Mouse (Mus musculus) urinary bladder, postnatal 14 days (tissue): ENCODE results near the gene Vwa5b1.

Source experiments
- DNase-seq: peaks from one replicate; pipeline ENCODE4 v3.0.0; 2021; ENCODE audit warnings: low spot score

The Vwa5b1 gene

DNA sequence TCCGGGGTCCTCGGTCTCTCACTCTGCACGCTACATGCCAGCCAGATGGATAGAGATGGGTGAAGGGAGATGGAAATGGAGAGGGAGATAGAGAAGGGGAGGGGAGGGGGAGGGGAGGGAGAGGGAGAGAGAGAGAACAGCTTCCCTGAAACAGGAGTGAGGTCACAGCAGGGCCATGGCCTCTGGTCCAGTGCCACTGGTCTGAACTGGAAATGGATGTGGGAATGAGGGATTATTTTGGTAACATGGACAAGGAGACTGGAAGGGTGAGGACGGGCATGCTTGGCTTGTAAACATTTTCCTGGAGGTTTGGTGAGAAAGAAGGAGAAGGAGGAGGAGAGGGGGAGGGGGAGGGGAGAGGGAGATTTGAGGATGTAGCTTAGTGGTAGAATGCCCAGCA, 59.0 kb downstream of the Vwa5b1 start:
- no peak for DNase-seq

DNA sequence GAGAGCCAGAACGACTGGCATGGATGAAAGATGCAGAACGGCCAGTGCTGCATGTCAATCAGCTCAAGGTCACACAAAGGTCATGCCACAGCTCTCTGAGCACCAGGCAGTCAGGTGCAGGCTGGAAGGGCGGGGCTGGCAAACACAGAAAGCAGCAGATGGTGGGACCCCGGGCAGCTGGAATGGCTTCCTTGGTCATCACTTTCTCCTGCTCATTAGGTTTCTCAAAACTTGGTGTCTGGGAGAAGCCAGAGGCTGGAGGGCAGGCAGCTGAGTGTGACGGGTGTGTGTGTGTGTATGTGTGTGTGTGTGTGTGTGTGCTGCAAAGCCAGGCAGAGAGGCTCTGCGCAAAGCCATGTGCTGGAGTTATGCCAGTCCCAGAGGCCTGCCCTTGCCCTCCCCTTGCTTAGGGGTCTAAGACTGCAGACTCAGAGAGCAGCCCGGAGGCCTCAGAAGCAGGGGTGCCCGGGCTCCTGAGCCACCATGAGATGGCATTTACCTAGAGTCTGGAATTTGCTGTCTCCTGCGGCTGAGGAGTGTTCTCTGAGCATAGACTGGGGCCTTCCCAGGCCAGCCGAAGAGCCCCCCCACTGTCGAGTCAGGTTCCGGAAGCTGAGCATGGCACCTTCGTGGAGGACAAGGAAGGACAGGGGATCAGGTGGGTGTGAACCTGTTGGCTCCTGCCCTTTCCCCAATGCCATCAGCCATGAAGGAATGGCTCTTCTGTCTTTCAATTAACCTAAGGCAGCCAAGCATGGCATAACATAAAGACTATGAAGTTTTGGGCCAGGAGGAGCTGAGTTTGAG, 60.7 kb downstream of the Vwa5b1 start:
- no peak for DNase-seq

DNA sequence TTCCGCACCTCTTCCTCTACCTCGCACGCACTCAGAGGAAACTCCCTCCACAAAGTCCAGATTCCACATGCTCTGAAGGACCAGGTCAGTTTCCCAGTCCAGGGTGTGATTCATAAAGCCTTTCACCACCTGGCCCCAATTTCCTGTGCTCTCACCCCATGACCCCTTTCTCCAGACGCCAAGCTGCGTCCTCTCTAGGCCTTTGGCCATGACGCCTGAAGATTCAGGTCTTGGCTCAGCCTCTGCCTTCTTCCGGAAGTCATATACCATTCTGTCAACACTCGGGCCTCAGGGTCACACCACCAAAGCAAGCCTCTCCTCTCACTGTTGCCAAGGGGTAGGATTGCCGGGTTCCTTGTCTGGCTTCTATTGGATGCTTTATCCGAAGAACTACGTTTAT, 65.8 kb downstream of the Vwa5b1 start:
- no peak for DNase-seq

DNA sequence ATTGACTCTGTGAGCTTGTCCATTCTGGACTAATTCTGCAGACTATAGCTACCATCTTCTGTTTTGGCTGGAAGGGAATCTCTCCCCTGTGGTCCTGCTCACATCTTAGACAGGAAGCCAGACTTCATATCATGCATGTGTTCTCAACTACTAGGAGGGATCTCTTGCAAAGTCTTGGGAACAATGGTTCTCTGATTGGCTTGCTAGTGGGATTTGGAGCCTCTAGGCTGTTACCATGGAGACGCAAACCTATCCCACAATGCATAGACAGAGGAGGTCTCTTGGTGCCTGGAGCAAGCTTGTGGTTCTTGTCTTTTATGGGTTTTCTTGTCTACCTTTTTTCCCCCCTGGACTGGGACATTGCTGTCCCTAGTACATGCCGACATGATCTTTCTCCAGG, 67.4 kb downstream of the Vwa5b1 start:
- no peak for DNase-seq

DNA sequence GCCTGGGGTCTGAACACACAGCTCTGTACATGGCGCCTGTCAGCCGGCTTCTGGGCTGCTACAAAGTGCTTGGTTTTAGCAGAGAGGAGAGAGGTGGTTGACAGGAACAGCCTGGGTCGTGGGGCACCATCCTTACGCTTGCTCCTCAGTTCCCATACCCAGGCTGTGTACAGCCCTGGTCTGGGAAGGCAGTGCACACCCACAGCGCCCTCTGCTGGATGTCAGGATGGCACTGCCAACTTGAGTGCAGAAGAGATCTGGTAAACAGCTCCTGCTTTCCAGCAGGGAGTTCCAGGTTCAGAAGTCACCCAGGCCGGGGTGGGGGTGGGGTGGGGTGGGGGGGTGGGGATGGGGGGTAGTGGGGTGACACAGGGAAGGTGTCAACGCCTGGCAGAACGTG, 73.7 kb downstream of the Vwa5b1 start:
- DNase-seq: peak; percentile 84

DNA sequence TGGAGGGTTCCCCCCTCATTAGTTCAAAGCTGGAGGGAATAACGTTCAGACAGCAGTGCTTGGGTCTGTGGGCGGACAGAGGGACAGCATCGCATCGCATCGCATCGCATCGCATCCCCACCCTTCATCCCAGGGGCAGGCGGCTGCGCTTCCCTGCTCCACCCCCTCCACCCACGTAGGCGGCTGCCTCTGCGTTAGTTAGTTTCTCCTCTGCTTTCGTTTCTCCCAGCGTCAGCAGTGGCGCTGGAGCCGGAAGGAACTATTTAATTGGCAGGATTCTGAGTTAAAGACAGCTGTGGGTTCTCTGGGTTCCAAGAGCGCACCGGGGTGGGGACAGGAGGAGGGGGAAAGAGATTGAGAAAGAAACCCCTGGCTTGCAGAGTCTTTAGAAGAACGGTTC, 80.2 kb downstream of the Vwa5b1 start:
- peak; percentile 52 for DNase-seq

DNA sequence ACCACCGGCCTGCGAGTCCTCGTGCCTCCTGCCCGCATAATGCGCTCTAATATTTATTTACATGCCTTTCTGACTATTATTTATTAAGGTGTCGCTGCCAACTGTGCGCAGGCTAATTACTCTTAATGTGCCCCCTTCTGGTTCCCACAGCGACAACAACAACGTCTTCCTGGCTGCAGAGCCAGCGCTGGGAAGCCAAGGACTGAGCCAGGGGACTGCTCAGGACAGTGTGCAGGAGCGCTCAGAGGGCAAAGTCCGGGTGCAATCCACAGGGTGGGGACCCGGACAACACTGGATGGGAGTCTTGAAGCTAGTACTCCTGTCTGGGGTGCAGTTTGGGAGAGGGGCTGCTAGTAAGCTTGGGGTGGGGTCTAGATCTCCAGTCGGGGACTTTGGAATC, 80.8 kb downstream of the Vwa5b1 start:
- DNase-seq: no peak

DNA sequence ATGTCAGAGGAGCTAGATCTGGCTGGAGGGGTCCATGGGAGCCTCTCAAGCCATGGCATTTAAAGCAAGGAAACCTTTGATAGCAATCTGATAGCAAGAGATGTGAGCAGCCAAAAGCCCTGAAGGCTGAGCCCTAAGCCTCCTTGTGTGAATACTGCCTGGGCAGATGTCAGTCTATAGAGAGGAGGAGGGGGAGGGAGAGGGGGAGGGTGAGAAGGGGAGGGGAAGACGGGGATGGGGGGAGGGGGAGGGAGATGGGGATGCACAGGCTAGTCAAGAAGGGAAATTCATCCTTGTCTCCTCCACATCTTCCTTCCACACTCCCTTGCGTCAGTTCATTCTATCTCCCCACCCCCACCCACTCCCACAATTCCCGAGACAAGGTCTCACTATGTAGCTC, 81.4 kb downstream of the Vwa5b1 start:
- no peak for DNase-seq

DNA sequence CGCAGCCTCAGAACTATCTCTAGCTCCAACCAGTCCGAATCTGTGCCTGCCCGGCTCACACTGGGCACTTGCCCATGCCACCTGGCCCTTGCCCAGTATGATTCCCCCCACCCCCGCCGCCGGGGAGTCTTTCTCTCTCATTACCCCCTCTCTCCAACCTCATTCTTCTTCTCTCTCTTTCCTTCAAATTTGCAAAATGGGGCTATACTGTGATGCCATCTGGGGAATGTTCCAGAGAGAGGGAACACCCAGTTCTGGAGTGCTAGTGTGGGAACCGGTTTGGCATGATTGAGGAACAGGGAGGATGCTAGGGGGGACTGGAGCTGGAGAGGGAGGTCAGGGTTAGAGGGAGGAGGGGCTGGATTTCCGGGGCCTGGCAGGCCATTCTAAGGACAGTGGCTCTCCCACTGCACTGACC, 82.2 kb downstream of the Vwa5b1 start:
- DNase-seq: no peak

DNA sequence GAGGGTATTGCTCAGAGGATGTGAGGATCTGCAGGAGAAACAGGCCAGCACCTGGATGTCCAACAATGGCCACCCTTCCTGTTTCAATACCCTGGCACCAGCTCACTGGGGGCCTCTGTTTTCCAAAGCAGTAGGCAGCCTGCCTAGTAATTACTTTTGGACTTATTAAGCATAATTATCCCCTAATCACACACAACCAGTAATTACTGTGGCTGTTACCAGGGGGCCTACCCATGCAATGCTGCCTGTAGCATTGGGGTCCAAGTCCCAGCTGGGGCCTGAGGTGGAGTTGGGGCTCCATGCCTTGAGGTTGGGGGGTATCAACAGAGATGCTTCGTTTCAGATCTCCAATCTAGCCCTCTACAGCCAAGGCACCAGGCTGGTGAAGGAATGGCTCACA, 82.6 kb downstream of the Vwa5b1 start:
- no peak for DNase-seq

DNA sequence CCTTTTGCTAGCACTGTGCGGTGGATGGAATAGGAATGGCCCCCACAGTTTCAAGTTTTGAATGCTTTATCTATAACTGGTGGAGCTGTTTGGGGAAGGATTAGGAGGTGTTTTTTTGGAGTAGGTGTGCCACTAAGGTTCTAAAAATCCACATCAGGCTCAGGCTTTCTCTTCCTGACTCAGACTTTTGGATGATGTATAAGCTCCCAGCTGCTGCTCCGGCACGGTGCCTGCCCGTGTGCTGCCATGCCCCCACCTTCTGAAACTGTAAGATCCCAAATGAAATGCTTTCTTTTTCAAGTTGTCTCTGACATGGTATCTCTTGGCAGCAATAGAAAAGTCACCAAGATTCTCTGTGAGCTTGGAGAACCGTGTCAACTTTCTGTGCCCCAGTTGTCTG, 84.1 kb downstream of the Vwa5b1 start:
- DNase-seq: no peak

DNA sequence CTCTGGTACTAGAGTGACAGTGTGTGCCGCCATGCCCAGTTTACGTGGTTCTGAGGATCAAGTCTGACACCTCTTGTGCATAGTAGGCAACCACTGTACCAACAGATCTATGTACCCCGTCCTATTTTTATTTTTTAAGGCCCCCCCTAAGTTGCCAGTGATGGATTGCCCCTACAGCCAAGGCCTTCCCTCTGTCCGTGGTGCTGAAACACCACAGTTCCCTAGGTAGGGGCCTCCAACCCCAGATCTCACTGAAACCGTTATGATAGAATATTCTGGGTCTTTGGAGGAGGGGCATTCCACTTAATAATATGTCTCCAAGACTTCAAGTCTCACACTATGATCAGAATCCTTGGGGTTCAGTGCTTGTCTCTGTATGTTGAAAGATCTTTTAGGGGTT, 85.1 kb downstream of the Vwa5b1 start:
- no peak for DNase-seq

DNA sequence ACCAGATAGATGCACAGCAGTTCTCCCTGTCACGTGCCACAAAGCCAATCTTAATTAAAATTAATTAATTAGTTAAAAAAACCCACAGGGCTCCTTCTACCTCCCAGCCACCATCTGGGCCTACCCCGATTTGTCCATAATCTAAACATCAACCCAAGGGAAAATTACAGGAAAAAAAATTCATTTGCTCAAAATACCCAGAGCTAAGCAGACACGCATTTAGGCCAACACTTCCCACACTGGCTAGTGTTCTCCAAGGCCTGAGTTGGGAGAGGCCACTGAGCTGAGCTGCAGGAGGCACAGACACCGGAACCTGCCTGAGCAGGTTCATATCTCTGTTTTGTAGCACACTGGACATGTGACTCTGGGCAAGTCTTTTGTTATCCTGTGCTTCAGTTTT, 86.7 kb downstream of the Vwa5b1 start:
- no peak for DNase-seq

DNA sequence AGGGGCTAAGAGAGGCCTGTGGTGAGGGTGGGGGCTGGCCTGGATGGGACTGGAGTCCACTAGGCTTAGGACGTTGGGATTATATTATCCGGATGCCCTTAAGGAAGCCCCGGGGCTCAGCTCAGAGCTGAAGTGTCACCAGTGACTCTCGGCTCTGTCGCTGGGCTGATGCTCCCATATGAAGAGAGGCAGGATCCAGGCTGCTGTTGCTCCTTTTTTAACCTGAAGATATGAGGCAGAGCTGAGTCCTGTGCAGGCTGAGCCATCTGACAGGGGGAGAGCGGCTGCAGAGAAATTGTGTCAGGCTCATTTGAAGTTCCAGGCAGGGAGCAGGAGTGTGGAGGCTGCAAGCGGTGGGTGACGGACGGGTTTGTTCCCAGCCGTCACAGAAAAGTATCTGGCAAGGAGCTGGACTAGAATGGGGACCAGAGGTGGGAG, 87.5 kb downstream of the Vwa5b1 start:
- DNase-seq: no peak

DNA sequence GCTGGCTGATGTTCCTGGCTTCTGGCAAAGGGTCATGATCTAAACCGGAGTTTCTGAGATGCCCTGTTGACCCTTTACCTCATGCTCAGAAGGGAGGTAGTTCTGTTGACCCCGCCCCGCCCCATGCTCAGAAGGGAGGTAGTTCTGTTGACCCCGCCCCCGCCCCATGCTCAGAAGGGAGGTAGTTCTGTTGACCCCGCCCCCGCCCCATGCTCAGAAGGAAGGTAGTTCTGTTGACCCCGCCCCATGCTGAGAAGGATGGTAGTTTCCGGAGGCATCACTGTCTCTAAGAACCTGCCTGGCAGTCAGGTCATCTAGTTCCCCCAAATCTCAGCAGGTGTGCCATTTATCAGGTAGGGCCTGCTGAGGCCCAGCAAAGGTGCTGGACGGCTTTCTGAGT, 88.1 kb downstream of the Vwa5b1 start:
- DNase-seq: no peak

DNA sequence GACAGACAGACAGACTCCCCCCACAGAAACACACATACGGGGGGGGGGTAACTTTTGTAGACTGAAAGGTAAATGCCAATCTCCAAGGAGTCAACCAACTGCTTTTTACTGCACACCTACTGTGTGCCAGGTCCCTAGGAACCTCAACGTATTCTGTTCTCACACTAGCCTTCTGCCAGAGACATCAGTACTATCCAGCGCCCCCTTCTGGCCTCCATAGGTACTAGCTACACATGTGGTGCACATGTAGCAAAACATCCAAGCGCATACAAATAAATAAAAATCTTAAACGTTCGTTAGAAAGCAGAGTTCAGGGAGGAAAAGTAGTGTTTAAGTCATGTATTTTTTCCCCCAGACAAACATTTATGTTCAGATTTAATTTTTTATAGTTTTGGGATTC, 88.6 kb downstream of the Vwa5b1 start:
- no peak for DNase-seq

DNA sequence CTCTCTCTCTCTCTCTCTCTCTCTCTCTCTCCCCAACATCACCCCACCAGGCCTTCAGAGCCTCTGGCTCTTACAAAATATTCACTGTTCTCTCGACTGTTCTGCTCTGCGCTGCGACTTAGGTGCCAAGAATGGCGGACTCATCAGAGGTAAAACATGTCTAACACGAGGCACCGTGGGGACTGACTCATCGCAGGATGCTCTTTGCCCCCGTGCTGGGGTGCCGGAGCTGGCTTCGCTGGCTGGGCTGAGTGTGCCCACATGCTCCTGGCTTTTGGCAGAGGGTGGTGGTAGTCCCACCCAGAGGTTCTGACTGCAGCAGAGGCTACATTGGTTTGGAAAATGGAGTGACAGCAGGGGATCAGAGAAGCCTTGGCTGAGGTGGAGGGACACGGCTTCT, 89.4 kb downstream of the Vwa5b1 start:
- DNase-seq: no peak

DNA sequence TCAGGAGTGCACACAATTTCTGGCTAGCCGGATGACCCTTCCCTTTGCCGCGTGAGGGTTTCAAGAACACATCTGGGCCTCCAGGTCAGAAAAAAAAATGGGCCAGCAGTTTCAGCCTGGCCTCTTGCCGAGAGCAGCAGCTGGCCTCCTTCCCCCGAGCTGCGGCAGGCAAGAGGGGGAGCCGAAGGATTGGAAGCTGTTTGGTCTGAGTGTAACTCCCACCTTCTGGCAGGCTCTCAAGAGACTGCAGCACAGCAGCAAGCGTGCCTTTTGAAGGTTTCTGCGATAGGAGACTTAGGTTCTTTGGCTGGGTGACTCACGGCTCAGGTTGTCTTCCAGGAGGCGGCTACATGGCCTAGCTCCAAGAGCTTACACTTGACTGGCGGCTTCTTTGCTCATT, 92.5 kb downstream of the Vwa5b1 start:
- DNase-seq: peak; percentile 58

DNA sequence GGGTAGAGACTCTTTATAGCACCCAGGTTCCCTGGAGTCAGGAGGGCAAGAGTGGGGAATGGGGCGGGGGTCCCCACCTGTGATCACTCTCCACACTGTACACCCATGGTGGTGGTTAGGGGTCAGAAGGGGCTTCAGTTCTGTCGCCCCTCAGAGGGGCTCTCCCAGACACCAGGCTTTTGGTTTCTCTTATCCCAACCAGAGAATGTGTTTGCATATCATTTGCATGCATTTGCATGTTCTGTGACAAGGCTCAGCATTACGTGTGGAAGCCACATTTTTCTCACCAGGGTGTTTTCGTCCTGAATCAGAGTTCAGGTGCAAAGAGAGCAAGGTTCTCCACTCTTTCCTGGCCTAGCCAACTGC, 97.6 kb downstream of the Vwa5b1 start:
- no peak for DNase-seq

DNA sequence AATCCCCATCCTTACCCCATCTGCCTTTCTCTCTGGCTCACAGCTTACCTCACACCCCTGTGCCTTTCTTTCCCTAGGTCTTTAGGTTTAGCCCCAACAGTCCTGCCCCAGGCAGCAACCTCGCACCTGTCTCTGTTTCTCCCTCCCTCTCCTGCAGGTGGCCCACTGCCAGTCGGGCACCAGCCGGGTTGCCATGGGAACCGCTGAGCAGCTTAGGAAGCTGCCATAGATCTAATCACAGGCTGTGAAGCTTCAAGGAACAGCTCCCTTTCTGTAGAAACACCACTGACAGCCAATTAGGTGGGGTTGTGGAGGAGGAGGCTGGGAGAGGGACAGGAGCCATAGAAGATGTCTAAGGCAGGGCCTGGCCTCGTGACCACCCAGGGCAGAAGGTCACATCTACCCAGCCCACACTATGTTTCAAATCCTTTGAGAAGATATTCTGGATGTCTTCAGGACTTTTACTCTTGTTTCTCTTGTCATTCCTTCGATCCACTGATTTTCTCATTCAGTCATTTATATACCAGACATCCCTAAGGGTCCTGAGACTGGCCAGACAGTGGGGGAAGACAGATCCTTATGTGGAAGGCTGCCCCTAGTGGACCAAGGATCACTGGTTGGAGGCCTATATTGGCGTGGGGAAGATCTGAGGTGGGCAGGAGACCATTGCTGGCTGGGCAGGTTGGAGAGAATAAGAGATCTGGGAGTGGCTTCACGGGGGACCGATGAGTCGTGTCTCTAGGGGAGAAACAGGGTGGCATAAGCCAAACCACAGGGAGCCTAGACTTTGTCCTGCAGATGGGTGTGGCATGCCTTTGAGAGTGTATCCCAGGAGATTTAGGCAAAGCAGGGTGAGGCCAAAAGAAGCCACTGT, 98.2 kb downstream of the Vwa5b1 start:
- peak; percentile 46 for DNase-seq

DNA sequence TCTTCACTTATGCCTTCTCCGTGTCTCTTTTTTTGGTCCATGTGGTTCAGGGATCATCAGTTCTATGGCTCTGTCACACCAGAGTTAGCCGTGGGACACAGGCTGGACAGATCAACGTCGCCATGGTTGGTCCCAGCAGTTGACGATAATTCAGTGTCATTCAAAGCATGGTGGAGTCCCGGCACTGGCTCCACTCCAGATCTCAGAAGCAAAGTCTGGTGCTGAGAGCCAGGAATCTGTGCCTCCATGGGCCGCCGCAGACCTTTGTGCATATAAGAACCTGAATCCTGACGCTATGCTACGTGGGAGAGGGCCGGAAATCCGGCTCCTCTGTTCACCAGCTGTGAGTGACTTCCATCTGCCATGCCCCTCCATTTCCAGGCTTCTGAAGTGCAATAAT, 100.1 kb downstream of the Vwa5b1 start:
- DNase-seq: no peak

DNA sequence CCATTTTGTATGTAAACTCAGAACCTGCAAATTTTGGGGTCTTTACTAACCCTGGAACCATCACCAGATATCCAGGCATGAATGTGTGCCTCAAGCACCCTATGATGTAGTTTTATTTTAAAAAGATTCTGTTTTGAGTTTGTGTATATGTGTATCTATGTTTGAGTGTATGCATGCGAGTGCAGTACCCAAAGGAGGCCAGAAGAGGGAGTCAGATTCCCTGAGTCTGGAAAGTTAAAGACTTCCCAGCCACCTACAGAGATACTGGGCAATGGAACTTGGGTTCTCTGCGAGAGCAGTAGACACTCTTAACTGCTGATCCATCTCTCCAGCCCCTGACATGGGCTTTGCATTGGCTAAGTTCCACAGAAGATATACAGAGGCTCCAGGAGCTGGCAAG, 101.8 kb downstream of the Vwa5b1 start:
- DNase-seq: no peak

DNA sequence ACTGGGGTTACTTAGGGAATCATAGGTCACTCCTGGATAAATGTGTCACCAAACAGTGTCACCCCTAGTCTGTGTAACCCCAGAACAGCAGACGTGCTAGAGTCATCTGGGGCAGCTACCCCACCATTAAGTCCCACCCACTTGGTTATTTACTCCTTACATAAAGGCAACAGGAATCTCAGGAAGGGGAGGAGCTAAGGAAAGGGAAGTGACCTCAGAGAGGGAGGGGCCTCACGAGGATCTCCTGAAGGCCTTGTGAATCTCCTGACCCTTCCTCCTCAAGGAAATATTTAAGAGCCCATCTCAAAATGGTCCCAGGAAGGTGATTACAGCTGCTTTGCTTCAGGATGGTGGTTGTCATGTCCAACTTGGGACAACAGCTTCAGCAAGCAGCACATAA, 103.9 kb downstream of the Vwa5b1 start:
- DNase-seq: no peak

DNA sequence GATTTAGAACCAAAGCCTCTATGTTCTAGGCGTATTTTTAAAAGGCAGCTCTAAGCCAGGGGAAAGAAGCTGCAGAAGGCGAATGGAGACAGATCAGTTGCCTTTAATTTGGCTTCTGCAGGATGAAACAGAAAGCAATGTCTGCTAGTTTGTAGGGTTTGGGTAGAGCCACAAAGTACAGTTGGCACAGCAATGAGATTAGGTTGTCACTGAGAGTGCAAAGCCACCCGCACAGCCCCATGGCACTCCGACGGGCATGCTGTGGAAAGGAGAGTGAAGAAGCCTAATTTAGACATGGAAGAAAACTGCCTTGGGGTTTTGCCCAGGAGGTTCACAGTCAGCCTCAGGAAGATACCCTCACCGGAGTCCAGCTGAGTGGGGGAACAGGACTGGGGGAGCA, 105.7 kb downstream of the Vwa5b1 start:
- no peak for DNase-seq
